Mouse (Mus musculus): ENCODE results near the gene Rad51d.
"Not testable (repeated sequence)": the region's sequence is repeated elsewhere in the genome, so short reads cannot be mapped to it uniquely, and the experiment has no call there.

Rad51d gene

GRCm38 (mm10) chr11:82890342-82890762, at the start of gene Rad51d:
Rad51d (minus strand) TSS chr11:82890614.
- DNase-seq (ENCODE audit: extremely low spot score, low spot score): peak; percentile 97

DNA sequence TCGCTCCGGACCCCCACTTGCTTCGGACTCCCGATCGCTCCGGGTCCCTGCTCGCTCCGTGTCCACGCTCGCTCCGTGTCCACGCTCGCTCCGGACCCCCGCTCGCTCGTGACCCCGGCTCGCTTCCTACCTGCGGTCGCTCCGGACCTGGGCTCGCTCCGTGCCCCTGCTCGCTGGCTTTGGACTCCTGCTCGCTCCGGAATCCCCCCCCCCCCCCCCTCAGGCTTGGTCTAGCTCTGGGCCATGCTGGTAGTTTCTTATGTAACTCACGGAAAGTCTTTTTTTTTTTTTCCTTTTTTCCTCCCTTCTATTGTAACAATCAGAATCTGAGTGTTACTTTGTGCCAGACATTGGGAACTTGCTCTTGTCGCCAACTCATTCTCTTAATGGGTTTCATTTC, 42.8 kb upstream of the Rad51d start:
- DNase-seq (ENCODE audit: extremely low spot score, low spot score): no peak

DNA sequence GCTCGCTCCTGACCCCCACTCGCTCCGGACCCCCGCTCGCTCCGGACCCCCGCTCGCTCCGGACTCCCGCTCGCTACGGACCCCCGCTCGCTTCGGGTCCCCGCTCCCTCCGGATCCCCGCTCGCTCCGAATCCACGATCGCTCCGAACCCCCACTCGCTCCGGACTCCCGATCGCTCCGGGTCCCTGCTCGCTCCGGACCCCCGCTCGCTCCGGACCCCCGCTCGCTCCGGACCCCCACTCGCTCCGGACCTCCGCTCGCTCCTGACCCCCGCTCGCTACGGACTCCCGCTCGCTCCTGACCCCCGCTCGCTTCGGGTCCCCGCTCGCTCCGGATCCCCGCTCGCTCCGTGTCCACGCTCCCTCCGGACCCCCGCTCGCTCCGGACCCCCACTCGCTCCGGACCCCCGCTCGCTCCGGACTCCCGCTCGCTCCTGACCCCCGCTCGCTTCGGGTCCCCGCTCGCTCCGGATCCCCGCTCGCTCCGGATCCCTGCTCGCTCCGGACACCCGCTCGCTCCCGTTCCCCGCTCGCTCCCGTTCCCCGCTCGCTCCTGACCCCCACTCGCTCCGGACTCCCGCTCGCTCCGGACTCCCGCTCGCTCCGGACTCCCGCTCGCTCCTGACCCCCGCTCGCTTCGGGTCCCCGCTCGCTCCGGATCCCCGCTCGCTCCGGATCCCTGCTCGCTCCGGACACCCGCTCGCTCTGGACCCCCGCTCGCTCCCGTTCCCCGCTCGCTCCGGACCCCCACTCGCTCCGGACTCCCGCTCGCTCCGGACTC, 41.4 kb upstream of the Rad51d start:
- DNase-seq (ENCODE audit: extremely low spot score, low spot score): peak; percentile 39

- DNase-seq (ENCODE audit: extremely low spot score, low spot score): not testable (repeated sequence)
Observed at GRCm38 (mm10) chr11:82931161-82931560, 40.7 kb upstream of the Rad51d start.

DNA sequence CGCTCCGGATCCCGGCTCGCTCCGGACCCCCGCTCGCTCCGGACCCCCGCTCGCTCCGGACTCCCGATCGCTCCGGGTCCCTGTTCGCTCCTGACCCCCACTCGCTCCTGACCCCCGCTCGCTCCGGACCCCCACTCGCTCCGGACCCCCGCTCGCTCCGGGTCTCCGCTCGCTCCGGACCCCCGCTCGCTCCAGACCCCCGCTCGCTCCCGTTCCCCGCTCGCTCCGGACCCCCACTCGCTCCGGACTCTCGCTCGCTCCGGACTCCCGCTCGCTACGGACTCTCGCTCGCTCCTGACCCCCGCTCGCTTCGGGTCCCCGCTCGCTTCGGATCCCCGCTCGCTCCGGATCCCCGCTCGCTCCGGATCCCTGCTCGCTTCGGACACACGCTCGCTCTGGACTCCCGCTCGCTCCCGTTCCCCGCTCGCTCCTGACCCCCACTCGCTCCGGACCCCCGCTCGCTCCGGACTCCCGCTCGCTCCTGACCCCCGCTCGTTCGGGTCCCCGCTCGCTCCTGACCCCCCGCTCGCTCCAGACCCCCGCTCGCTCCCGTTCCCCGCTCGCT, 40.1 kb upstream of the Rad51d start:
- DNase-seq (ENCODE audit: extremely low spot score, low spot score): peak; percentile 34

- DNase-seq (ENCODE audit: extremely low spot score, low spot score): no peak
Observed at GRCm38 (mm10) chr11:82929633-82929950, 39.2 kb upstream of the Rad51d start.

- no peak for DNase-seq (ENCODE audit: extremely low spot score, low spot score)
Observed at GRCm38 (mm10) chr11:82928897-82929632, 38.7 kb upstream of the Rad51d start.

GRCm38 (mm10) chr11:82923910-82924309, 33.5 kb upstream of the Rad51d start:
- not testable (repeated sequence) for DNase-seq (ENCODE audit: extremely low spot score, low spot score)

DNA sequence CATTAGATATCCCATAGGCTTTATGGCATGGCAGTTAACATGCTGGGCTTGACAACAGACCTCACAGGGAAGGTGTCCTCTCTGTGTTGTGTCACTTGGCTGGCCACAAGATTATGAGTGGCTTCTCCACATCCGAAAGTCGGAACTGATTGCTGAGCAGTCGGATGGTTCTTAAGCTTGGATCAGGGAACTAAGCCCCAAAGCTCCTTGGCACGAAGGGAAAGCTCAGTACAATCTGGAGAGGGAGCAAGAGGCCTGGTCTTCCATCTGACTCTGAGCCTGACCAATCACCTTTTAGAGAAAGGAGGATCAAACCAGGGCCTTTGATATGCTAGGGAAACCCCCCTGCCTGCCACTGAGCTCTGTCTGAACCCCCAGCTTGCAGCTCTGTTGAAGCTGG, 31.3 kb upstream of the Rad51d start:
- no peak for DNase-seq (ENCODE audit: extremely low spot score, low spot score)

DNA sequence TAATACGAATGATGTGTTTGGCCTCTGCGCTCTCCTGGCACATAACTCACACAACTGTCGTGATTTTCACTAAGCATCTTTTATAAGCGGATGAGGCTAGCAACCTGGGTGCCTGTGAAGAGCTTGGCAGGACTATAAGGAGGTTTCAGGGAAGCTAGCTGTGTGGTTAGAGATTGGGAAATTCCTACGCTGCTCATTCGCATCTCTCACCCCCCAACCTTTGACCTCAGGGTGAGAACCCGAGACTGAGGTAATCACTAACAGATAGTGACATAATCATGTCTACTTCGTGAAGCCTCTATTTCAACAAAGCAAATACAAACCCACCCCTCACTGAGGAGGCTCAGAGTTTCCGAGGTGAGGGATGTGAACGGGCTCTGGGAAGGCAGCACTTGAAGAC, 30.4 kb upstream of the Rad51d start:
- DNase-seq (ENCODE audit: extremely low spot score, low spot score): no peak

DNA sequence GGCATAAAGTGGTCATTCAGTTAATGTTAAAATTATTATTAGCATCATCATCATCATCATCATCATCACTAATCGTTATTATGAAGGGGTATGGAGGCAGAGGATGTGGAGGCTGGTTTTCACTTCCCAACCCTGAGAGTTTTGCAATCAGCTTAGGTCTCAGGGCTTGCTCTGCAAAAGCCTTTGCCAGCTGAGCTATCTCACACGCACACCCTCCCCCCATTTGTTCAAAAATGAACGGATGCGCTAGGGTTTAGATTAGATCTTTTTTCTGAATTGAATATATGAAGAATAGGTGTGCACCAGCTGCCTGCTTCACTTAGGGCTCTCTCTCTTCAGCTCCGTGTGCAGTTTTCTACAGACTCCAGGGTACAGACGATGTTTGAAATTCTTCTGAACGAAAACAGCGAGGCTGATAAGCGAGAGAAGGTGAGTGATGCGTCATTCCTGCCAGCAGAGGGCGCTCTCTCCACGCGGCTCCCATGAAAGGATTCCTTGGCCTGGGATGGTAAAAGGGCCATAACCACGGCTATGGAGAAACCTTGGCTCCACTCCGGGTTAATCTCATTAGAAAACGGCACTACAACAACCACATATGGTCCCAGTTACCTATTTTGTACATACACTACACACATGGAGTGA, 24.4 kb upstream of the Rad51d start:
- peak; percentile 88 for DNase-seq (ENCODE audit: extremely low spot score, low spot score)

DNA sequence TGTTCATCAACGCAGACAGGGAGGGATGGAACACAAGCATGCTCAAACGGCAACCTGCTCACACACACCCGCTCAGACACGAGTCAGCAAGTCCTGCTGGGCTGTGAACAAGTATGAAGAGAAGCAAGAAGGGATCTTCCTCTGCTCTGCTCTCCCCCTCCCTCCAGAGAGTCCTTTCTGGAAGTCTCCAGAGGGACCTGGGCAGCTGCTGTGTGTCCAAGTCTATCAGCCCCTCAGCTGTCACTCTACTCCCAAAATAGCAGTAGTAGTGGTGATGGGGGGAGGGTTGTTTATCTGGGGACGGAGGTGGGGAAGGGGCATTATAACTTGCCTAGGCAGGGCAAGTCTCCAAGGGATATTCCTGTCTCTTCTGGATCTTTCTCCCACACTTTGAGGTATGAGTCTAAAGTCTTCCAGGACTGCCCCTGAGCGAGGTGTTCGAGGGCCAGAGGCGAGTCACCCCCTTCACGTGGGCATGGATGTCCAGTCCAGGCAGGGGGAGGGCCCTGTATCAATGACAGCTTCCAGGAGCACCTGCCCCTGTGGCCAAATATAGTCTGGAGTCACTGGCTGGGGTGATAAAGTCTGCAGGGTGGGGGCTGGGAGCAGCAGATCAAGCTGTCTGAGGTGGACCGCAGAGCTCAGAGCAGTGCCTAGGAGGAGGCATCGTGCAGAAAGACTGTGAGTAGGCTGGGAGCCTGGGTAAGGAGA, 20.4 kb upstream of the Rad51d start:
- no peak for DNase-seq (ENCODE audit: extremely low spot score, low spot score)

- no peak for DNase-seq (ENCODE audit: extremely low spot score, low spot score)
Observed at GRCm38 (mm10) chr11:82910250-82910649, 19.8 kb upstream of the Rad51d start, which contains the start of gene Unc45b. Unc45b (plus strand) TSS chr11:82910550.

GRCm38 (mm10) chr11:82908608-82908989, 18.2 kb upstream of the Rad51d start:
- DNase-seq (ENCODE audit: extremely low spot score, low spot score): no peak

DNA sequence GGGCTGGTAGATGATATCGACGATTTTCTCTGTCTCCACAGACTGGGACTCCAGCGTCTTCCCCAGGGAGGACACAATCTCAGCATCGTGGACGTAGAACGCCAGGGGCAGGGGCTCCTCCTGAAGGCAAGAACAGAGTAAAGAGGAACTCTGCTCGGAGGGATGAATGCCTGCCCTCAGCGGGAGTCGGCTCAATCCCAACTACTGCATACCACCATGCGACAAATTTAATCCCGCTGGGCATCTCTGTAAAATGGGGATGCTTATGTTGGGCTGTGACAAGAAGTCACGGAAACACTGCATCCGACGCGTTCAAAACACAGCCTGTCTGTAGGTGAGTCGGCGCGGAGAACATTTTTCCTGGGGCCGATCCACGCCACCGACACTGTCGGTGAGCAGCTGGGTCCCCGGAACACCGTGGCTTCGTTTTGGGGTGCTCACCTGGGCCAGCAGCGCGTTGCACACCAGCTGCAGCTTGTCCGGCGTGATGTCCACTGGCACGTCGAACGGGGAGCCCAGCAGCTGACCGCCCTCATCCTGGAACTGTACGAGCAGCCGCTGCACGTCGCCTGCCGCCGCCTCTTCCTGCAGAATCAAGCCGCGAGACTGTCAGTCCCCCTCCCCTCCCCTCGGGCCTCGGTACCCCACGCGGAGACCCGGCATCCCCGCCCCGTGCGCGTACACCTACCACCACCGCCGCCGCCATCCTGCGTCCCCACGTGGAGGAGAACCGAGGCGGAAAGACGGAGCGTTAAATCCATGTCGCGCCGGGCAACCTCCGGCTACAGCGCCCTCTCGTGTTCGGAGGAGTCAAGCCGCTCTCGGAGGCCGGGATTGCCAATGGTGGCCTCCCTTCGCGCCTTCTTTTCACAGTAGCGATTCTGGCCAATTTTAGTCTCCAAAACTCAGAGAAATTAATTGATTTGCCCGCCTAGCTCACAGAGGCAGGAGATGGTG, 17.5 kb upstream of the Rad51d start, which contains the start of gene Nle1:
Gene Nle1, minus strand, starts transcription at position 761 of the 957 bp plus-strand sequence.
- DNase-seq (ENCODE audit: extremely low spot score, low spot score): peak; percentile 96

DNA sequence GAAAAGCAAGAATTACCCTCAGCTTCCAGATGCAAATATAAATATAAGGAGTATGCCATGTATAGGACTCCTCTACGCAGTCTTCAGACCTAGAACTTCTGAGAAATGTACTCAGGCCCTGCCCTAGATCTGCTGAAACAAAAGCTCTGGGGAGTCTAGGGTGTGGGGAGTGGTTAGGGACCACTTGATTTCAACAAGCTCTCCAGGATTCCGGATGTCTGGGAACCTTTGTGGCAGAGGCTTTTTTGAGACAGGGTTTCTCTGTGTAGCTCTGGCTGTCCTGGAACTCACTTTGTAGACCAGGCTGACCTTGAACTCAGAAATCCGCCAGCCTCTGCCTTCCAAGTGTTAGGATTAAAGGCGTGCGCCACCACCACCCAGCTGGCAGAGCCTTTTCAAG, 15.4 kb upstream of the Rad51d start:
- no peak for DNase-seq (ENCODE audit: extremely low spot score, low spot score)

- DNase-seq (ENCODE audit: extremely low spot score, low spot score): no peak
Observed at GRCm38 (mm10) chr11:82904952-82905351, 14.5 kb upstream of the Rad51d start.

DNA sequence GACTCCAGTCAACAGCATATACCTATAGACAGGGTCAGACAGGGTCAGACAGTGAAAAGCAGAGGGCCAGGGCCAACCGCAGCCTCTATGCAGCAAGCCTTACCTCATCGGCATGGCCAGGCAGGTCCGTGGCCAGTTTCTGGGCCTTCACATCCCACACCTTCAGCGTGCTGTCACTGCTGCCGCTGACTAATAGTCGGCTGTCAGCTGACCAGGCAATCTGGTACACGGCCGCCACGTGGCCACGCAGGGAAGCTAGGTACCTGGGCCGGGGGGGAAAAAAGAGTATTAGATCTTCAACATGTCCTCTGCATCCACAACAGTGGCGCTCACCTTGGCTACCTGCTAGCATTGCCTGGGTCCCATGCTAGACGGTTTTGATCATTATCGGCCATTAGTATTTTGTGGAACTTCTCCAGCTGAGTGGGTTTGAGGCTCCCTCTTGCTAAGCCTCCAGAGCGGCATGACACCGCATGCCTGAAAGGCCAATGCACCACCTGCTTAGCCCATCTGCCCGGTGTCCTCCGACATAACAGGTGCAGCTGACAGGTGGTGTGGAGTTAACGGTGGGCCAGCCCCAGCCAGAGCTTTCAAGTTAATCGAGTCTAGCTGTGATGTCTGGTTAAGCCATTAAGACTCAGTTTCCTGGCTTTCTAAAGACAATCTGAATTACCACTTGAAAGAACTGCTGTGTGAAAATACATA, 11.3 kb upstream of the Rad51d start:
- no peak for DNase-seq (ENCODE audit: extremely low spot score, low spot score)

- DNase-seq (ENCODE audit: extremely low spot score, low spot score): no peak
Observed at GRCm38 (mm10) chr11:82899720-82900119, 9.3 kb upstream of the Rad51d start.

Data from neural tube, embryonic 10.5 days (tissue).